Comparison of ENCODE assay signal across 47 mouse cellular contexts in the genomic region with DNA sequence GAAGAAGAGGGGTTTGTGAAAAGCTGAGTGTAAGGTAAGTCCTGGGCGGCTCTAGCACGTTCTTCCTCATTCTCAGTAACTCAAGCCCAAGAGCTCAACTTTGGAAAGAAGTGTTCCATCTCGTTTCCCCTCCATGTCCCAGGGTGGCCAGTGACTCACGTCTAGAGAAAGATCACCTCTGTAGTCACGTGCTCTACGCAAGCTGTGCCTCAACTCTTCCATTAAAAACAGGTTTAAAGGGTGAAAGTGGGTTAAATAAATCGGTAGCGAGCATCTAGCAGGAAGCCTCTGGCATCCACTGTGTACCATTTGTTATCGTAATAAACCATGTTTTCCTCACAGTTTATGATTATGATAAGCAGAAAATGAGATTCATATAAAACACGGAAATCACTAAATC. TPM values are rescaled to one million over a fixed set of nuclear protein-coding genes. Genes with fewer than 3 reads are reported as not detected.
"Had no signal": no experiment of that assay in that cellular context is flagged by ENCODE, and none has a peak within 500 bp of the region (broad histone marks: within the 10 kb centered on the region; RNA-seq: fewer than 3 reads in every experiment).

No protein-coding gene starts in this region.

- H3K4me1 ChIP-seq: limb, embryonic 10.5 days; limb, embryonic 12.5 days; limb, embryonic 13.5 days; limb, embryonic 15.5 days; liver, embryonic 12.5 days; liver, embryonic 13.5 days; liver, embryonic 15.5 days; lung, embryonic 15.5 days; midbrain, embryonic 10.5 days; midbrain, embryonic 12.5 days; midbrain, embryonic 13.5 days; midbrain, embryonic 15.5 days; neural tube, embryonic 12.5 days had no signal

- H3K9ac ChIP-seq: limb, embryonic 12.5 days; limb, embryonic 13.5 days; limb, embryonic 15.5 days; liver, embryonic 12.5 days; liver, embryonic 13.5 days; liver, embryonic 14.5 days; liver, embryonic 15.5 days; liver, postnatal 0 days; lung, embryonic 14.5 days; lung, embryonic 15.5 days; midbrain, embryonic 12.5 days; midbrain, embryonic 13.5 days; midbrain, embryonic 15.5 days; neural tube, embryonic 12.5 days had no signal

- DNase-seq: left cerebral cortex, postnatal 4 days; liver; liver, embryonic 13.5 days; liver, postnatal 0 days; lung, adult 18-20 months; lung, adult 2 months; lung, embryonic 14.5 days; lung, postnatal 10 days; lung, postnatal 14 days; lung, postnatal 36 days; lung, postnatal 4 days; midbrain, embryonic 14.5 days had no signal

- H3K27ac ChIP-seq: limb, embryonic 10.5 days; limb, embryonic 12.5 days; limb, embryonic 13.5 days; limb, embryonic 15.5 days; liver, embryonic 12.5 days; liver, embryonic 13.5 days; liver, embryonic 14.5 days; liver, embryonic 15.5 days; lung, embryonic 15.5 days; macrophage; midbrain, embryonic 10.5 days; midbrain, embryonic 12.5 days; midbrain, embryonic 13.5 days; midbrain, embryonic 15.5 days; neural tube, embryonic 12.5 days had no signal

- H3K36me3 ChIP-seq: limb, embryonic 10.5 days; limb, embryonic 12.5 days; limb, embryonic 13.5 days; limb, embryonic 15.5 days; liver, embryonic 12.5 days; liver, embryonic 13.5 days; liver, embryonic 15.5 days; lung, embryonic 15.5 days; midbrain, embryonic 10.5 days; midbrain, embryonic 12.5 days; midbrain, embryonic 13.5 days; midbrain, embryonic 15.5 days; neural tube, embryonic 12.5 days had no signal

- H3K4me2 ChIP-seq: limb, embryonic 12.5 days; limb, embryonic 13.5 days; limb, embryonic 15.5 days; liver, embryonic 11.5 days; liver, embryonic 12.5 days; liver, embryonic 13.5 days; liver, embryonic 15.5 days; lung, embryonic 14.5 days; lung, embryonic 15.5 days; midbrain, embryonic 11.5 days; midbrain, embryonic 12.5 days; midbrain, embryonic 13.5 days; midbrain, embryonic 15.5 days; neural tube, embryonic 12.5 days had no signal

- H3K4me3 ChIP-seq: limb, embryonic 10.5 days; limb, embryonic 12.5 days; limb, embryonic 13.5 days; limb, embryonic 15.5 days; liver, embryonic 12.5 days; liver, embryonic 13.5 days; liver, embryonic 15.5 days; lung, embryonic 15.5 days; megakaryocyte, embryonic 14.5 days; midbrain, embryonic 10.5 days; midbrain, embryonic 12.5 days; midbrain, embryonic 13.5 days; midbrain, embryonic 15.5 days; myocyte; neural tube, embryonic 12.5 days had no signal

- H3K27me3 ChIP-seq: limb, embryonic 12.5 days; limb, embryonic 13.5 days; limb, embryonic 15.5 days; lung, embryonic 15.5 days; midbrain, embryonic 12.5 days; midbrain, embryonic 13.5 days; midbrain, embryonic 15.5 days; neural tube, embryonic 12.5 days had no signal

- H3K9me3 ChIP-seq: limb, embryonic 10.5 days; limb, embryonic 12.5 days; limb, embryonic 13.5 days; limb, embryonic 15.5 days; liver, embryonic 12.5 days; liver, embryonic 13.5 days; liver, embryonic 15.5 days; lung, embryonic 15.5 days; megakaryocyte, embryonic 14.5 days; midbrain, embryonic 10.5 days; midbrain, embryonic 12.5 days; midbrain, embryonic 13.5 days; midbrain, embryonic 15.5 days; neural tube, embryonic 12.5 days had no signal

RNA-seq across cellular contexts. Expression of a gene that starts 16.6 kb away (rescaled TPM):
- total RNA-seq: left cerebral cortex, postnatal 10 days; left cerebral cortex, postnatal 14 days; left cerebral cortex, postnatal 25 days; left cerebral cortex, postnatal 36 days; left cerebral cortex, postnatal 4 days; liver, adult 2 months; megakaryocyte progenitor cell, adult 5-6 weeks; megakaryocyte, adult 5-6 weeks; megakaryocyte-erythroid progenitor cell, adult 5-6 weeks; midbrain, postnatal 0 days; monocyte, adult 5-6 weeks had no signal
- polyA plus RNA-seq: limb, embryonic 10.5 days; limb, embryonic 11.5 days; limb, embryonic 12.5 days; limb, embryonic 14.5 days; limb, embryonic 15.5 days; liver, adult 2 months; liver, embryonic 11.5 days; liver, embryonic 12.5 days; liver, embryonic 13.5 days; liver, embryonic 14.5 days; liver, embryonic 15.5 days; liver, embryonic 16.5 days; liver, postnatal 0 days; lung, adult 2 months; lung, embryonic 14.5 days; lung, embryonic 15.5 days; lung, embryonic 16.5 days; lung, postnatal 0 days; macrophage; midbrain, embryonic 10.5 days; midbrain, embryonic 11.5 days; midbrain, embryonic 12.5 days; midbrain, embryonic 13.5 days; midbrain, embryonic 14.5 days; midbrain, embryonic 15.5 days; midbrain, embryonic 16.5 days; midbrain, postnatal 0 days; myocyte; neural tube, embryonic 11.5 days; neural tube, embryonic 12.5 days had no signal

RNA-seq across cellular contexts. Expression of a gene that starts 24.2 kb away (rescaled TPM):
- total RNA-seq: liver, adult 2 months; megakaryocyte-erythroid progenitor cell, adult 5-6 weeks; monocyte, adult 5-6 weeks had no signal
- polyA plus RNA-seq: limb, embryonic 12.5 days; liver, embryonic 12.5 days; liver, embryonic 13.5 days; liver, embryonic 16.5 days; liver, postnatal 0 days; macrophage; midbrain, embryonic 11.5 days; neural tube, embryonic 11.5 days had no signal
